Mouse (Mus musculus): Measurements from ENCODE around the gene Prkce. TPM values are rescaled to one million over a fixed set of nuclear protein-coding genes. Genes with fewer than 3 reads are reported as not detected.

Gene Prkce
- polyA plus RNA-seq, 1 experiment from 2014 or later = 35.7 TPM

DNA sequence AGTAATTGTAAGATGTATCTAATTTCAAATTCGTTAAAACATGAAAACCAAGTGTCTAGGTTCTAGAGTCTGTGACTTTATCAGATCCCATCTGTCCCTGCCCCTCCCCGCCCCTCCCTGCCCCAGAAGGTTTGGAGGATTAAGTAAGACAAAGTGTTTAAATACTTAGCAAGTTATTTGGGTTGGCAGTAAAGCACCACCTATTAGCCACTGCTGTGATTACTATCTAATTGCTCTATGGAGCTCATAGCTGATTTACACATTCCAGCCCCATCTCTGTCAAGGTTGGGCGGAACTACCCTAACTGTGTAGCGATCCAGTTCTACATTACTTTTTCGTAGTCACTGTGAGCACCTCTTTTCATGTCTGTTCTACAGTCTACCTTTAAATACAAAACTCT lies 418.9 kb downstream of the Prkce start:
- 87% methylated on average over 5 of the region's 5 CpGs for whole genome bisulfite sequencing
- H3K4me2 ChIP-seq (ENCODE audit: low read length) = no peak overlapping the region

DNA sequence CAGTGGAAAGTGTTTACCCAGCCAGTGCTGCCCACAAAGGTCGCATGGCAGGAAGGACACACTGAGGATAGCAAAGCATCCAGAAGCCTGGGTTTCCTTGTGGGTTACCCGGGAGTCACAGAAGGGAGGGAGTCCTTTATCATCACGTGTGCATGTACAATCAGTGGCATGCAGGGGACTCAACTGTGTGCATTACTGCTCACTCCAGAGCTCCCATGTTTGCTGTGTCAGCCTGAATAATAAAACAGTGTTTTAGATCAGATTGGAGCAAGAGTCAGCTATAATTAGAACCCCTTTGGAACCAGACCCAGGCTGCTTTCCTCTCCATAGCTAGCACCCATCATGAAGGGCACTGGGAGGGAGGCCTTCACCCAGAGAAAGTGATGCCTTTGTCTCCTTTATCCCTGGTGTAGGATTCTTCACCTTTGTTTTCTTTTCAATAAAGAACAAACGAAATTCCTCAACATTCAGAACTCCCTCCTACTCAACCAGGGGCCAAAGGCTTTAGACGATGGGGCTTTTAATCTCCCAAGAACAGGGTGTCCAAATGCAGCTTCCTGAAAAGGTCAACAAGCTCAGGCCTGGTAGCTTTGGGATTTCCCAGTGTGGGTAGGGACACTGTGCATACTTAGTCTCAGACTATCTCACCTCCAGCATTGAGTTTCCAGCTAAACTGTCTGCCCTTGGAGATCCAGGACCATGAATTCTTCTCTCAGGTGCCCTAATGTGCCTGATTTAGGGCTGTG lies 421.3 kb downstream of the Prkce start:
- WGBS = 54% methylated on average over 5 of the region's 5 CpGs

More for the DNA sequence above, 418.9 kb downstream of the Prkce start:
- Histone ChIP-seq H3K4me3 (ENCODE audit: low read length) (no peak overlapping the region), H3K9ac (ENCODE audit: low read depth, low read length) (no peak overlapping the region), H3K27me3 (replicated peaks; ENCODE audit: control insufficient read depth, insufficient read depth, low read length) (no peaks in the 10 kb centered on the region), H3K9me3 (ENCODE audit: control insufficient read depth, low read length) (no peaks in the 10 kb centered on the region), H3K27ac (ENCODE audit: low read depth, low read length) (no peak overlapping the region), H3K36me3 (ENCODE audit: control insufficient read depth, insufficient read depth, low read length) (no peaks in the 10 kb centered on the region), H3K4me1 (ENCODE audit: control insufficient read depth, insufficient read depth, low read depth, low read length) (no peaks in the 10 kb centered on the region)
- no peak for ATAC-seq

GRCm38 (mm10) chr17:86589681-86590080 lies 422.1 kb downstream of the Prkce start:
- H3K4me3 ChIP-seq (ENCODE audit: low read length) = no peak overlapping the region

More for the DNA sequence above, 421.3 kb downstream of the Prkce start:
- no peaks in the 10 kb centered on the region for H3K27me3 ChIP-seq (replicated peaks; ENCODE audit: control insufficient read depth, insufficient read depth, low read length)
- H3K36me3 ChIP-seq (ENCODE audit: control insufficient read depth, insufficient read depth, low read length) = no peaks in the 10 kb centered on the region
- no peaks in the 10 kb centered on the region for H3K4me1 ChIP-seq (ENCODE audit: control insufficient read depth, insufficient read depth, low read depth, low read length)
- H3K4me3 ChIP-seq (ENCODE audit: low read length) = no peak overlapping the region
- H3K4me2 ChIP-seq (ENCODE audit: low read length) = no peak overlapping the region
- no peaks in the 10 kb centered on the region for H3K9me3 ChIP-seq (ENCODE audit: control insufficient read depth, low read length)
- no peak overlapping the region for H3K9ac ChIP-seq (ENCODE audit: low read depth, low read length)
- H3K27ac ChIP-seq (ENCODE audit: low read depth, low read length) = no peak overlapping the region
- no peak for ATAC-seq

DNA sequence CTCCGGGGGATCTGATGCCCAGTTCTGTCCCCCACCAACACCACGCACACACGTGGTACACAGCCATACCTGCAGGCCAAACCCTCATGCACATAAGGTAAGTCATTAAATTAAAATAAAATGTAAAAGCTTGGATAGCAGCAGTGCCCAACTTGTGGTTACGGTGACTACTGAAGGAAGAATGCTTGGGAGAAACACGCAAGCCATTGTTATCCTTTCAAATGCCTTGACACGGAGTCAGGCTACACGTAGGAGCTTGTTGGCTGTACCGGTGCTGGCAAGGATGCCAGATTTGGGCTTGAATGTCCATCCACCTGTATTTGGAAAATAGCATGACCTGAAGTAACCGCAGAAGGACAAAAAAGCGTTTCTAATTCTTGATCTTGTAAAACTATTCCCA lies 423.7 kb downstream of the Prkce start:
- Histone ChIP-seq H3K4me3 (ENCODE audit: low read length) (no peak overlapping the region), H3K9me3 (ENCODE audit: control insufficient read depth, low read length) (no peaks in the 10 kb centered on the region), H3K27me3 (replicated peaks; ENCODE audit: control insufficient read depth, insufficient read depth, low read length) (no peaks in the 10 kb centered on the region), H3K27ac (ENCODE audit: low read depth, low read length) (no peak overlapping the region), H3K4me2 (ENCODE audit: low read length) (no peak overlapping the region), H3K4me1 (ENCODE audit: control insufficient read depth, insufficient read depth, low read depth, low read length) (no peaks in the 10 kb centered on the region), H3K36me3 (ENCODE audit: control insufficient read depth, insufficient read depth, low read length) (no peaks in the 10 kb centered on the region), H3K9ac (ENCODE audit: low read depth, low read length) (no peak overlapping the region)
- ATAC-seq = no peak
- WGBS = 86% methylated on average over 10 of the region's 10 CpGs

More at GRCm38 (mm10) chr17:86589681-86590080, 422.1 kb downstream of the Prkce start:
- Histone ChIP-seq H3K4me1 (ENCODE audit: control insufficient read depth, insufficient read depth, low read depth, low read length) (no peaks in the 10 kb centered on the region), H3K9ac (ENCODE audit: low read depth, low read length) (no peak overlapping the region), H3K9me3 (ENCODE audit: control insufficient read depth, low read length) (no peaks in the 10 kb centered on the region), H3K4me2 (ENCODE audit: low read length) (no peak overlapping the region), H3K27ac (ENCODE audit: low read depth, low read length) (no peak overlapping the region), H3K27me3 (replicated peaks; ENCODE audit: control insufficient read depth, insufficient read depth, low read length) (no peaks in the 10 kb centered on the region), H3K36me3 (ENCODE audit: control insufficient read depth, insufficient read depth, low read length) (no peaks in the 10 kb centered on the region)
- 97% methylated on average over 5 of the region's 5 CpGs for WGBS
- ATAC-seq = no peak

DNA sequence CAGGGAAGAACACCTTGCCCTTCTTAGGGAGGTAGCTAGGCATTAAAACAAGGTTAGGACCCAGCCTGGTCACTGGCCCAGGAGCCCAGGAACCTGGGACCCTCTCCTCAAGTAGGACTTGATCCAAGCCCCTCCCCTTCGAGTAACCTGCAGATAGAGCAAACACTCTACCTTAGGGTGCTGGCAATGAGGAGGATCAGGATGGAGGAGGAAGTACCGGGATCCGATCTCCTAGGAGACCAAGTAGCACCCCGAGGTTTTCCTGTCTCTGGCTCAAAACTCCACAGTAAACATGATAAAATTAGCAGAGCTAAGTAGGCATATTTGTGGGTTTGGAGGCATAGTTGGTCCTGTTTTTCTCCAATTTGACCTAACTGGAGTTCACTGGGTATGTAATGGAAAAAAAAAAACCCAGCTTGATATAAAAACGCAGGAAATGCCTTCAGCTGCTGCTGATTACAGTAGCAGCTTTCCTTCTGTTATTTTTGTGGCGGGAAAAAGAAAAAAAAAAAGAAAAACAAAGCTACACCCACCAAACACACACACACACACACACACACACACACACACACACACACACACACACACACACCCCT lies 425.5 kb downstream of the Prkce start:
- no peak overlapping the region for H3K9ac ChIP-seq (ENCODE audit: low read depth, low read length)
- H3K4me2 ChIP-seq (ENCODE audit: low read length) = no peak overlapping the region
- no peaks in the 10 kb centered on the region for H3K27me3 ChIP-seq (replicated peaks; ENCODE audit: control insufficient read depth, insufficient read depth, low read length)
- H3K4me1 ChIP-seq (ENCODE audit: control insufficient read depth, insufficient read depth, low read depth, low read length) = no peaks in the 10 kb centered on the region
- H3K4me3 ChIP-seq (ENCODE audit: low read length) = no peak overlapping the region
- ATAC-seq = no peak
- 76% methylated on average over 6 of the region's 6 CpGs for WGBS
- no peaks in the 10 kb centered on the region for H3K9me3 ChIP-seq (ENCODE audit: control insufficient read depth, low read length)
- no peak overlapping the region for H3K27ac ChIP-seq (ENCODE audit: low read depth, low read length)
- H3K36me3 ChIP-seq (ENCODE audit: control insufficient read depth, insufficient read depth, low read length) = no peaks in the 10 kb centered on the region

DNA sequence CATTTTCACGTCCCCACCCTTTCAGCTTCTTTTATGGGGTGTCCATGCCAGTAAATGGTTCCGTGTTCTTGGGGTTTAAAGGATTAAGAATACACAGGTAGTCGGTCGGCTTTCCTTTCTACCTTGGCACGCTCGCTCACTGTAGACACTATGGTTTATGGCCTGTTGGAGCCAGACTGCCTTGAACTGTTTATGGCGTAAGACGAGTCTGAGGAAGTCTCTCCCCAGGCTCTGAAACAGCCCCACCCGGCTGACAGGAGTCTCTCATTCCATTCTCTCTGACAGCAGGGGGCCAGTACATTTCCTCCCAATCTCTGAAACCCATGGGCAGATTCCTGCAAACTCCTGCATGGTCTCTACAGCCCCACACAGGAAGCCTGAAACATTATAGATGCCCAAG lies 427.9 kb downstream of the Prkce start:
- Histone ChIP-seq H3K36me3 (ENCODE audit: control insufficient read depth, insufficient read depth, low read length) (no peaks in the 10 kb centered on the region), H3K9me3 (ENCODE audit: control insufficient read depth, low read length) (no peaks in the 10 kb centered on the region), H3K4me2 (ENCODE audit: low read length) (no peak overlapping the region), H3K27me3 (replicated peaks; ENCODE audit: control insufficient read depth, insufficient read depth, low read length) (no peaks in the 10 kb centered on the region), H3K27ac (ENCODE audit: low read depth, low read length) (no peak overlapping the region), H3K9ac (ENCODE audit: low read depth, low read length) (no peak overlapping the region), H3K4me3 (ENCODE audit: low read length) (no peak overlapping the region), H3K4me1 (ENCODE audit: control insufficient read depth, insufficient read depth, low read depth, low read length) (no peaks in the 10 kb centered on the region)
- ATAC-seq = no peak
- 80% methylated on average over 9 of the region's 9 CpGs for WGBS

DNA sequence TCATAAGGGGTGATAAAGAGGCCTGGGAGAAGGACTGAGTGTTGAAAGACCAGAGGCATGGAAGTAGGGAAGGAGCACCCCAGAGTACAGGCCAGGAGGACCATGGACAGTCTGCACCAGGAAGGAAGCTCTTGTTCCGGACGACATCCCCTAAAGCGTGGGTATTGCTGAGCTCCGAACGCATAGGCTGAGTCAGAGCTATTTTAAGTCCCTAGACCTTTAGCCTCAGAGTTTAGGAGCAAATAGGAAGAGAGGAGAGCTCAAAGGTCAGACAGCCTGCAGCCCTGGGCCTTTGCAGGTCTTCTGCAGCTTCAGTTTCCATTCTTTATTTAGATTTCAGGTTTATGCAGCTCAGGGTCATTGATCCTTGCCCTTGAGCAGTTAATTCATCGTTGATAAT lies 433.5 kb downstream of the Prkce start:
- ATAC-seq = no peak
- 82% methylated on average over 6 of the region's 6 CpGs for WGBS
- H3K36me3 ChIP-seq (ENCODE audit: control insufficient read depth, insufficient read depth, low read length) = no peaks in the 10 kb centered on the region
- H3K4me1 ChIP-seq (ENCODE audit: control insufficient read depth, insufficient read depth, low read depth, low read length) = no peaks in the 10 kb centered on the region
- H3K27ac ChIP-seq (ENCODE audit: low read depth, low read length) = no peak overlapping the region
- H3K27me3 ChIP-seq (replicated peaks; ENCODE audit: control insufficient read depth, insufficient read depth, low read length) = no peaks in the 10 kb centered on the region
- H3K4me2 ChIP-seq (ENCODE audit: low read length) = no peak overlapping the region
- H3K9me3 ChIP-seq (ENCODE audit: control insufficient read depth, low read length) = no peaks in the 10 kb centered on the region
- H3K9ac ChIP-seq (ENCODE audit: low read depth, low read length) = no peak overlapping the region
- H3K4me3 ChIP-seq (ENCODE audit: low read length) = no peak overlapping the region

- Histone ChIP-seq H3K4me1 (ENCODE audit: control insufficient read depth, insufficient read depth, low read depth, low read length) (no peaks in the 10 kb centered on the region), H3K9me3 (ENCODE audit: control insufficient read depth, low read length) (no peaks in the 10 kb centered on the region), H3K4me2 (ENCODE audit: low read length) (no peak overlapping the region), H3K36me3 (ENCODE audit: control insufficient read depth, insufficient read depth, low read length) (no peaks in the 10 kb centered on the region), H3K27ac (ENCODE audit: low read depth, low read length) (no peak overlapping the region), H3K9ac (ENCODE audit: low read depth, low read length) (no peak overlapping the region), H3K4me3 (ENCODE audit: low read length) (no peak overlapping the region), H3K27me3 (replicated peaks; ENCODE audit: control insufficient read depth, insufficient read depth, low read length) (no peaks in the 10 kb centered on the region)
- WGBS = 83% methylated on average over 2 of the region's 2 CpGs
- ATAC-seq = no peak
These were observed 434.3 kb downstream of the Prkce start for GRCm38 (mm10) chr17:86601901-86602300.

DNA sequence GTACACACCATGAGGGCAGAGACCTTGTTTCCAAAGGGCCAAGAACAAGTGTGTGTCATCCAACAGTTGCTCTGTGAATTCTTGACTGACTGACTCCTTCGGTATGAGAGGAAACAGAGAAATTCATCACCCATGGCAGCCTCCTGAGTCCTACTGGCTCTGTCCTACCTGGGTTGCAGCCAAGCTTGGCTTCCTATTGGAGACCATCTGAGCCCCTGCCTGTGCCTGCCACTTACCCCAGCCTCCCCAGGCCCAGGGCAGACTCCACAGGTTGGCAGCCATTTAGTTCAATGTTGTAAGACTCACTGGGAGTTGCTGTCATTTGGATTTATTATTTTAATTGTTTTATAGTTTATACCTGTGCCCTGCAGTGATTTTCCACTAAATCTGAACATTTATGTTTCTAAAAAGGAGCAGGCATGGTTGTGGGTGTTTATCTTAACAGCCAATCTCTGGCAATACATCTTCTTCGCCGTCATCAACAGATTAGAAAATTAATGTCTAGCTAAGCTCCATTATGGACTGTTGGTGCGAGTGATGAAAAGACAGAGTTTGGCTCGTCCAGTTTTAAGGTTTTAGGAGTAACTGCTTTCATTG lies 436.4 kb downstream of the Prkce start:
- Histone ChIP-seq H3K36me3 (ENCODE audit: control insufficient read depth, insufficient read depth, low read length) (no peaks in the 10 kb centered on the region), H3K9ac (ENCODE audit: low read depth, low read length) (no peak overlapping the region), H3K4me3 (ENCODE audit: low read length) (no peak overlapping the region), H3K4me2 (ENCODE audit: low read length) (no peak overlapping the region), H3K27me3 (replicated peaks; ENCODE audit: control insufficient read depth, insufficient read depth, low read length) (no peaks in the 10 kb centered on the region), H3K27ac (ENCODE audit: low read depth, low read length) (no peak overlapping the region), H3K4me1 (ENCODE audit: control insufficient read depth, insufficient read depth, low read depth, low read length) (no peaks in the 10 kb centered on the region), H3K9me3 (ENCODE audit: control insufficient read depth, low read length) (no peaks in the 10 kb centered on the region)
- ATAC-seq = no peak
- 80% methylated on average over 5 of the region's 5 CpGs for WGBS
